ENCODE assay signal across 8 mouse cellular contexts in the genomic region with DNA sequence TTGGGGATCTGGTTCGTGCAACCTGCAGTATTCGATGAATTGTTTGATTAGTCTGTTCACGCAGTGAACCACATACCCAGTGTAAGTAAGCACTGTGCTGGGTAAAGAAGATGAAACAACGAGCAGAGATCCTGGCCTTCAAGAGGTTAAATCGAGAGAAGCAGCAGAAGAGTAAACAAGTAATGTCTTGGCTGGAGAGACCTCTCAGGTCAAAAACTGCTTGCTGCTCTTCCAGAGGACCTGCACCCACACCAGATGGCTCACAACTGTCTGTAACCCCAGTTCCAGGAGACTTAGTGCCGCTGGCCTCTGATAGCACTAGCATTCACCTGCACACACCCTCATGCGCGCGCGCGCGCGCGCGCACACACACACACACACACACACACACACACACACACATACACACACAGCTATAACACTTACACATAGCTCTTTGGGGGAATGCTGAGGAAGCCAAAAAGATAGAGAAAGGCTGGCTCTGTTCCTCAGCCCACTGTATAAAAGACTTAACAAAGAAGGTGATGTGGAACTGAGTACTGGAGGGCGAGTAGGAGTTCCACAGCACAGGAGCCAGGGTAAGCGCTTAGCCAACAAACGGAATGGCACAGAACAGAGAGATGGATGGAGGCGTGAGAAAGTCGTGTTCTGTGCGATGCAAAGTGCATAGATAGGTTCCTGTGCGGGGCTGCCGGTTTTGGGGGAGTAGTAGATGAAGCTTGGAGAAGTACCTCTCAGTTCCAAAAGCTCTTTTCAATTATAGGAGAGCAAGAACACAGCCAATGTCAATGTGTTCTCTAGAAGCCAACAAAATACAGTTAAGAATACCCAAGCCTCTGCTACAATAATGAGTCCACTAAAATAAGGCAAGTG. TPM values are rescaled to one million over a fixed set of nuclear protein-coding genes. Genes with fewer than 3 reads are reported as not detected.
DNase-seq lines count a peak whose midpoint lies in the region; ATAC-seq and TF ChIP-seq lines count a peak whose summit lies in the region.

No protein-coding gene starts in this region.

- peak overlapping the region; percentile 66 for H3K9ac ChIP-seq in forebrain, embryonic 12.5 days
- peak overlapping the region; percentile 68 for H3K9ac ChIP-seq in liver, embryonic 14.5 days (replicated peaks)

- H3K36me3 ChIP-seq in forebrain, embryonic 12.5 days (replicated peaks), result no peaks in the 10 kb centered on the region
- H3K36me3 ChIP-seq in kidney, adult 2 months (ENCODE audit: control insufficient read depth, insufficient read depth, low read length), result no peaks in the 10 kb centered on the region
- H3K36me3 ChIP-seq in liver, embryonic 14.5 days (replicated peaks; ENCODE audit: control insufficient read depth, insufficient read depth, low read depth), result no peaks in the 10 kb centered on the region

- H3K27me3 ChIP-seq in forebrain, embryonic 12.5 days, result no peaks in the 10 kb centered on the region
- no peaks in the 10 kb centered on the region for H3K27me3 ChIP-seq in kidney, adult 2 months (replicated peaks; ENCODE audit: control insufficient read depth, insufficient read depth, low read length)
- H3K27me3 ChIP-seq in liver, embryonic 14.5 days (ENCODE audit: control insufficient read depth, insufficient read depth, low read length), result no peaks in the 10 kb centered on the region

- peak overlapping the region; percentile 95 for H3K4me2 ChIP-seq in forebrain, embryonic 12.5 days
- peak overlapping the region; percentile 92 for H3K4me2 ChIP-seq in liver, embryonic 14.5 days (ENCODE audit: low read depth)

- peaks cover 29% of the 10 kb centered on the region for H3K4me1 ChIP-seq in forebrain, embryonic 12.5 days
- peaks cover 11% of the 10 kb centered on the region; the same call in 1 of the 2 replicates for H3K4me1 ChIP-seq in kidney, adult 2 months (ENCODE audit: control insufficient read depth, insufficient read depth, low read length)
- peaks cover 19 to 41% of the 10 kb centered on the region in 2 experiments for H3K4me1 ChIP-seq in liver, embryonic 14.5 days (replicated peaks; ENCODE audit: control insufficient read depth in 2 of 2, insufficient read depth in 2 of 2, low read length in 1 of 2)

- WGBS in forebrain, embryonic 12.5 days, result under 1% methylated on average over 23 of the region's 23 CpGs
- 5% methylated on average over 23 of the region's 23 CpGs for WGBS in kidney, adult 2 months
- WGBS in liver, embryonic 14.5 days (ENCODE audit: insufficient replicate concordance), result 2% methylated on average over 23 of the region's 23 CpGs

- H3K4me3 ChIP-seq in layer of hippocampus, adult 2 months, result peak overlapping the region; percentile 93
- peak overlapping the region; percentile 99 for H3K4me3 ChIP-seq in forebrain, embryonic 12.5 days (replicated peaks)
- H3K4me3 ChIP-seq in kidney, adult 2 months (ENCODE audit: insufficient read depth, low read depth, low read length), result peak overlapping the region; percentile 58
- peak overlapping the region; percentile 86 to 97 for H3K4me3 ChIP-seq in liver, embryonic 14.5 days (ENCODE audit: insufficient read depth in 1 of 2, low read depth in 2 of 2, low read length in 2 of 2)

- H3K27ac ChIP-seq in layer of hippocampus, adult 2 months, result peak overlapping the region; percentile 93
- H3K27ac ChIP-seq in forebrain, embryonic 12.5 days, result peak overlapping the region; percentile 94
- H3K27ac ChIP-seq in kidney, adult 2 months (ENCODE audit: insufficient read depth, low read depth, low read length), result peak overlapping the region; percentile 86
- H3K27ac ChIP-seq in liver, embryonic 14.5 days, result peak overlapping the region; percentile 87

- TF ChIP-seq CTCF in layer of hippocampus, adult 2 months (conservative IDR thresholded peaks at IDR 0.05), result no peak
- no peak for TF ChIP-seq CTCF in kidney, adult 2 months (conservative IDR thresholded peaks at IDR 0.05; ENCODE audit: insufficient read depth, insufficient read length, low read depth, low read length)
- TF ChIP-seq CTCF in liver, embryonic 14.5 days (IDR thresholded peaks at IDR 0.05; ENCODE audit: low read depth), result no peak

- peak; percentile 76 for ATAC-seq in forebrain, embryonic 12.5 days (ENCODE audit: low FRiP score)
- ATAC-seq in liver, embryonic 14.5 days (ENCODE audit: insufficient read depth), result peak; percentile 58; the same call in 1 of the 2 replicates

- no peak for DNase-seq in layer of hippocampus, adult 2 months (ENCODE audit: low spot score in 2 of 2)
- DNase-seq in layer of hippocampus, adult 9-11 months, result no peak
- peak; percentile 82 for DNase-seq in brain, adult 2 months (ENCODE audit: low read depth, low spot score)
- DNase-seq in kidney, adult 2 months, result peak; percentile 54
- DNase-seq in liver, embryonic 14.5 days (ENCODE audit: low read depth in 3 of 3, low spot score in 3 of 3), result no peak
- DNase-seq in right cerebral cortex, adult 18-20 months, result peak; percentile 61
- DNase-seq in gastrocnemius, postnatal 4 days (ENCODE audit: low spot score in 2 of 2), result no peak

- TF ChIP-seq EP300 in liver, embryonic 14.5 days (IDR thresholded peaks at IDR 0.05; ENCODE audit: low read depth), result no peak

- no peaks in the 10 kb centered on the region for H3K9me3 ChIP-seq in forebrain, embryonic 12.5 days
- H3K9me3 ChIP-seq in liver, embryonic 14.5 days (ENCODE audit: control insufficient read depth, low read length), result no peaks in the 10 kb centered on the region

- no peak for TF ChIP-seq POLR2A in kidney, adult 2 months (IDR thresholded peaks at IDR 0.05; ENCODE audit: low read depth, low read length)

RNA-seq across cellular contexts. Expression of a gene that starts 0.8 kb away (rescaled TPM):
- 100 to 1,000 TPM; 182 to 198 TPM for total RNA-seq in layer of hippocampus, adult 2 months (2021)
- 124 and 137 TPM in 2 replicates for polyA plus RNA-seq in forebrain, embryonic 12.5 days (2016; fragmentation: Nextera tagmentation; extraction: Ambion mirVana)
- polyA plus RNA-seq in kidney, adult 2 months (2012; rRNA removed), result 34.1 and 42.6 TPM in 2 replicates
- polyA plus RNA-seq in liver, embryonic 14.5 days (2012; rRNA removed), result 15.7 and 22.4 TPM in 2 replicates
- polyA plus RNA-seq in liver, embryonic 14.5 days (2014; fragmentation: Nextera tagmentation; extraction: Ambion mirVana), result 26.0 and 30.1 TPM in 2 replicates
- total RNA-seq in gastrocnemius, postnatal 4 days (2021), result 100 to 1,000 TPM; 106 to 116 TPM

RNA-seq across cellular contexts. Expression of a gene that starts 56.0 kb away (rescaled TPM):
- total RNA-seq in layer of hippocampus, adult 2 months (2021), result 10 to 100 TPM; 47.4 to 58.2 TPM
- polyA plus RNA-seq in forebrain, embryonic 12.5 days (2016; fragmentation: Nextera tagmentation; extraction: Ambion mirVana), result 39.0 and 45.2 TPM in 2 replicates
- polyA plus RNA-seq in kidney, adult 2 months (2012; rRNA removed), result 77.1 and 97.8 TPM in 2 replicates
- 11.0 and 13.8 TPM in 2 replicates for polyA plus RNA-seq in liver, embryonic 14.5 days (2012; rRNA removed)
- 3.7 and 6.1 TPM in 2 replicates for polyA plus RNA-seq in liver, embryonic 14.5 days (2014; fragmentation: Nextera tagmentation; extraction: Ambion mirVana)
- total RNA-seq in gastrocnemius, postnatal 4 days (2021), result 10 to 100 TPM; 51.9 to 57.3 TPM

Comparison
In these comparisons a context has a peak if more than half of its experiments do, and no peak if none do; other contexts are left out.
1. DNase-seq: peak in brain, adult 2 months (single experiment), kidney, adult 2 months (single experiment) and right cerebral cortex, adult 18-20 months (single experiment); none in layer of hippocampus, adult 2 months (0 of 2), layer of hippocampus, adult 9-11 months (single experiment), liver, embryonic 14.5 days (0 of 3) and gastrocnemius, postnatal 4 days (0 of 2).
2. Peak in every context shown above with its lines, with median percentiles within 50 percentile points of each other: H3K27ac ChIP-seq and H3K4me3 ChIP-seq.